Mouse (Mus musculus) small intestine, adult 2 months (tissue): ENCODE data around the gene Ssty1. TPM values are rescaled to one million over a fixed set of nuclear protein-coding genes. Genes with fewer than 3 reads are reported as not detected.
"Not testable (repeated sequence)": the region's sequence is repeated elsewhere in the genome, so short reads cannot be mapped to it uniquely, and the experiment has no call there.

Experiments
- H3K27ac ChIP-seq: fragments of 200-500 bp; 2 replicates; pipeline ENCODE4 v1.5.1; 2012; ENCODE audit warnings: low read depth, low read length, control low read depth, inconsistent platforms; ENCODE audit not compliant: insufficient read depth
- H3K27me3 ChIP-seq: fragments of 200-500 bp; 2 replicates; pipeline ENCODE4 v1.6.1; 2012; ENCODE audit warnings: mild to moderate bottlenecking, moderate library complexity, low read length, inconsistent platforms; ENCODE audit not compliant: control insufficient read depth, insufficient read depth
- H3K36me3 ChIP-seq: fragments of 200-500 bp; 2 replicates; pipeline ENCODE4 v1.6.1; 2012; ENCODE audit warnings: mild to moderate bottlenecking, low read length, control low read depth, inconsistent platforms; ENCODE audit not compliant: control insufficient read depth, insufficient read depth
- H3K4me1 ChIP-seq: fragments of 200-500 bp; 2 replicates; pipeline ENCODE4 v1.6.1; 2012; ENCODE audit warnings: low read length, inconsistent platforms, mixed read lengths; ENCODE audit not compliant: control insufficient read depth, insufficient read depth, insufficient read length
- H3K4me3 ChIP-seq: fragments of 200-500 bp; 2 replicates; pipeline ENCODE4 v1.5.1; 2012; ENCODE audit warnings: low read depth, mild to moderate bottlenecking, control low read depth, inconsistent platforms, low read length, moderate library complexity
- WGBS: fragments of 180-500 bp; shearing (Covaris S2); methylation state at CpG from one replicate; pipeline ENCODE4 v1.1.7; 2018; 5-methylcytosine and 5-hydroxymethylcytosine counted together
- polyA plus RNA-seq: library from polyadenylated mRNA; depleted of rRNA; stranded (reverse); fragments of >200 nt; gene quantifications from 2 replicates; pipeline ENCODE4 v1.2.3, GENCODE M21; 2012; rRNA removed

The Ssty1 gene
- polyA plus RNA-seq: not detected in 2 replicates

DNA sequence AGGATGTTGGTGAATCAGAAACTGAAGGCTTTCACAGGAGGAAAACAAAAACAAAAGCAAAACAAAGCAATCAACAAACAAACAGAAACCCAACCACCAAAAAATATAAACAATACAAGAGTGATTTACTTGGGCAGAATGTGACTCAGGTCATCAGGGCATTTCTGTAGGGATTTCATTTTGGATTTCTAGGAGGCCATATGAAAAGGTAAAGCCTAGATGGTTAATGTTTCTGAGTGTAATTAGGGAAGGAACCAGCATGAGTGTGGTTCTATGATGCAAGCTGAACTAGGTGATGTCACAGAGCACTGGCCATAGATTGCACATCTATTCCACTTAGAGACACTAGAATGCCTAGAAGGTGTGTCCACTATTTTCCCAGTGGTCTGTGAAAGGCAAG lies at the start of gene Ssty1:
TSS of gene Ssty1 (plus strand) at position 301 of the 400 bp plus-strand sequence.
- not testable (repeated sequence) for H3K27ac ChIP-seq, H3K4me1 ChIP-seq, H3K4me3 ChIP-seq, H3K36me3 ChIP-seq, H3K27me3 ChIP-seq

DNA sequence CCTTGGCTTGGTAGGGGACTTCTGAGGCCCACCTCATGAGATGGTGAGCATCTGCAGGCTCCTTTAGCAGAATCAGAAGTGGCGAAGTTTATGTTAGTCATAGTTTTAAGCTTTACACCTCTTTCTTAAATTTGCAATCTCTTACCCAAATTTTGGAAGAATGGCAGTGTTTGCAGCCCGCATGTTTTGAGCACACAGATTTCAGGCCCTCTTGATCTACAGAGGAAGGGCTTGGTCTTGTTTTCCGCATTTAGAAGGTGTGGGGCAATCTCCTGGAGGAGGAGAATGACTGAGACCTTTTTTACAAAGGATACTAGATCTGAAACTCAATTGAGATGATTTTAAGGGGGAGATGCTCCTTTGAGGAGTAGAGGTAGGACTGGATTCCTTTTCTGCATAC lies 27.2 kb upstream of the Ssty1 start, which contains the start of gene Gm21764:
TSS of gene Gm21764 (minus strand) at position 101 of the 400 bp plus-strand sequence.
- not testable (repeated sequence) for H3K36me3 ChIP-seq, H3K4me1 ChIP-seq, H3K27me3 ChIP-seq, H3K27ac ChIP-seq, H3K4me3 ChIP-seq
- WGBS: no CpG with 5 or more reads among the region's 3 CpGs

Other genes starting within 250 kb of the Ssty1 start
- not detected in 2 replicates for gene Gm21904, start 242.8 kb upstream of the Ssty1 start, polyA plus RNA-seq
- gene Gm20772, start 214.4 kb upstream of the Ssty1 start, polyA plus RNA-seq: not detected in 2 replicates
- gene Gm20831, start 214.4 kb upstream of the Ssty1 start, polyA plus RNA-seq: not detected in 2 replicates
- not detected in 2 replicates for gene Srsy, start 151.8 kb upstream of the Ssty1 start, polyA plus RNA-seq
- gene Gm21764, start 27.3 kb upstream of the Ssty1 start, polyA plus RNA-seq: not detected in 2 replicates